Mouse (Mus musculus): ENCODE data around the gene Polr2a.
"Not testable (repeated sequence)": the region's sequence is repeated elsewhere in the genome, so short reads cannot be mapped to it uniquely, and the experiment has no call there.

The Polr2a gene

GRCm38 (mm10) chr11:69754701-69755100 is 3.7 kb downstream of the Polr2a start:
- DNase-seq (ENCODE audit: low read depth): peak; percentile 85

- no peak for DNase-seq (ENCODE audit: low read depth)
Measured at GRCm38 (mm10) chr11:69754233-69754632, 4.2 kb downstream of the Polr2a start.

GRCm38 (mm10) chr11:69752686-69753085 is 5.8 kb downstream of the Polr2a start:
- DNase-seq (ENCODE audit: low read depth): no peak

- DNase-seq (ENCODE audit: low read depth): no peak
Measured at GRCm38 (mm10) chr11:69751635-69752034, 6.8 kb downstream of the Polr2a start.

GRCm38 (mm10) chr11:69731408-69731807 is 27.0 kb downstream of the Polr2a start:
- not testable (repeated sequence) for DNase-seq (ENCODE audit: low read depth)

GRCm38 (mm10) chr11:69729063-69729462 is 29.4 kb downstream of the Polr2a start:
- peak; percentile 86 for DNase-seq (ENCODE audit: low read depth)

- no peak for DNase-seq (ENCODE audit: low read depth)
Measured at GRCm38 (mm10) chr11:69725951-69726350, 32.5 kb downstream of the Polr2a start.

GRCm38 (mm10) chr11:69723074-69723473 is 35.4 kb downstream of the Polr2a start:
- DNase-seq (ENCODE audit: low read depth): no peak

- no peak for DNase-seq (ENCODE audit: low read depth)
Measured at GRCm38 (mm10) chr11:69720852-69721251, 37.6 kb downstream of the Polr2a start.

- no peak for DNase-seq (ENCODE audit: low read depth)
Measured at GRCm38 (mm10) chr11:69719423-69719822, 39.0 kb downstream of the Polr2a start.

- no peak for DNase-seq (ENCODE audit: low read depth)
Measured at GRCm38 (mm10) chr11:69718661-69719060, 39.8 kb downstream of the Polr2a start.

- DNase-seq (ENCODE audit: low read depth): no peak
Measured at GRCm38 (mm10) chr11:69716953-69717352, 41.5 kb downstream of the Polr2a start.

- no peak for DNase-seq (ENCODE audit: low read depth)
Measured at GRCm38 (mm10) chr11:69715929-69716328, 42.5 kb downstream of the Polr2a start.

- peak; percentile 39 for DNase-seq (ENCODE audit: low read depth)
Measured at GRCm38 (mm10) chr11:69715482-69715881, 43.0 kb downstream of the Polr2a start.

- no peak for DNase-seq (ENCODE audit: low read depth)
Measured at GRCm38 (mm10) chr11:69714636-69715329, 43.7 kb downstream of the Polr2a start.

- DNase-seq (ENCODE audit: low read depth): no peak
Measured at GRCm38 (mm10) chr11:69712954-69713672, 45.3 kb downstream of the Polr2a start.

GRCm38 (mm10) chr11:69711082-69711481 is 47.4 kb downstream of the Polr2a start:
- no peak for DNase-seq (ENCODE audit: low read depth)

- no peak for DNase-seq (ENCODE audit: low read depth)
Measured at GRCm38 (mm10) chr11:69710470-69710869, 48.0 kb downstream of the Polr2a start.

GRCm38 (mm10) chr11:69709554-69710446 is 48.6 kb downstream of the Polr2a start:
- DNase-seq (ENCODE audit: low read depth): no peak

- DNase-seq (ENCODE audit: low read depth): no peak
Measured at GRCm38 (mm10) chr11:69708614-69709265, 49.7 kb downstream of the Polr2a start.

GRCm38 (mm10) chr11:69707873-69708381 is 50.5 kb downstream of the Polr2a start:
- DNase-seq (ENCODE audit: low read depth): no peak

- no peak for DNase-seq (ENCODE audit: low read depth)
Measured at GRCm38 (mm10) chr11:69707480-69707847, 51.0 kb downstream of the Polr2a start.

All from naive thymus-derived CD4-positive, alpha-beta T cell, adult 2 months (primary cell).